Mouse (Mus musculus): ENCODE results near the gene Nit1. TPM values are rescaled to one million over a fixed set of nuclear protein-coding genes. Genes with fewer than 3 reads are reported as not detected.
A peak's percentile ranks its signal among the peaks of the same experiment; 100 is the strongest.

The Nit1 gene
- polyA plus RNA-seq, 1 experiment from 2014 or later: 44.7 TPM

- peak overlapping the region; percentile 73 for H3K27ac ChIP-seq (replicated peaks)
These were observed 28.5 kb upstream of the Nit1 start for GRCm38 (mm10) chr1:171373946-171374345.

DNA sequence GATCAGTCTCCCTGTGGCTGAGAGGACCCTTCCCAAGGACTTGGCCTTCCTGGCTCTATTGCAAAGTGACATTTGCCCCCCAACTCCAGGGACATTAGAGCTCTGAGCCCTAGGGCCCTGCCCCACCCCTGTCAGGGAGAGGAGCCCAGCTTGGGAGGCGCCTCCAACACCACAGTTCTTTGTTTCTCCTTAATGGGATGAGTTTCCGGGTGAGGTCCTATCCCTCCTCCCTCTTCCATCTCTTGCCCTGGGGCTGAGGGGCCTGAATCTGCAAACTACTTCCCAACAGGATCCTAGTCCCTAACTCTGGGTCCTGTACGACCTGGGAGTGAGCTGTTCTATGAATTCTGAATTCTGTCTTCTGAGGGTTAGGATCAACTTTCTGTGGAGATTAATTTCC, 27.4 kb upstream of the Nit1 start:
- no peak for ATAC-seq (ENCODE audit: insufficient number of reproducible peaks, low FRiP score, low TSS enrichment, low read depth)
- H3K4me3 ChIP-seq (replicated peaks): peak overlapping the region; percentile 34; the same call in 1 of the 2 replicates
- H3K36me3 ChIP-seq: no peaks in the 10 kb centered on the region
- H3K9ac ChIP-seq: no peak overlapping the region
- H3K4me1 ChIP-seq: peaks cover 25% of the 10 kb centered on the region
- peak overlapping the region; percentile 34; the same call in 1 of the 2 replicates for H3K4me2 ChIP-seq (replicated peaks)
- H3K27ac ChIP-seq (replicated peaks): peak overlapping the region; percentile 73
- H3K27me3 ChIP-seq: no peaks in the 10 kb centered on the region
- H3K9me3 ChIP-seq (replicated peaks): no peaks in the 10 kb centered on the region
- 30% methylated on average over 3 of the region's 3 CpGs for WGBS

More at GRCm38 (mm10) chr1:171373946-171374345, 28.5 kb upstream of the Nit1 start:
- no peaks in the 10 kb centered on the region for H3K27me3 ChIP-seq
- ATAC-seq (ENCODE audit: insufficient number of reproducible peaks, low FRiP score, low TSS enrichment, low read depth): peak; percentile 44; the same call in 1 of the 2 replicates
- H3K9me3 ChIP-seq (replicated peaks): no peaks in the 10 kb centered on the region
- H3K4me2 ChIP-seq (replicated peaks): peak overlapping the region; percentile 34; the same call in 1 of the 2 replicates
- H3K4me1 ChIP-seq: peaks cover 21% of the 10 kb centered on the region
- H3K36me3 ChIP-seq: no peaks in the 10 kb centered on the region
- H3K9ac ChIP-seq: no peak overlapping the region
- H3K4me3 ChIP-seq (replicated peaks): peak overlapping the region; percentile 34; the same call in 1 of the 2 replicates
- WGBS: 0% methylated on average over 4 of the region's 4 CpGs

DNA sequence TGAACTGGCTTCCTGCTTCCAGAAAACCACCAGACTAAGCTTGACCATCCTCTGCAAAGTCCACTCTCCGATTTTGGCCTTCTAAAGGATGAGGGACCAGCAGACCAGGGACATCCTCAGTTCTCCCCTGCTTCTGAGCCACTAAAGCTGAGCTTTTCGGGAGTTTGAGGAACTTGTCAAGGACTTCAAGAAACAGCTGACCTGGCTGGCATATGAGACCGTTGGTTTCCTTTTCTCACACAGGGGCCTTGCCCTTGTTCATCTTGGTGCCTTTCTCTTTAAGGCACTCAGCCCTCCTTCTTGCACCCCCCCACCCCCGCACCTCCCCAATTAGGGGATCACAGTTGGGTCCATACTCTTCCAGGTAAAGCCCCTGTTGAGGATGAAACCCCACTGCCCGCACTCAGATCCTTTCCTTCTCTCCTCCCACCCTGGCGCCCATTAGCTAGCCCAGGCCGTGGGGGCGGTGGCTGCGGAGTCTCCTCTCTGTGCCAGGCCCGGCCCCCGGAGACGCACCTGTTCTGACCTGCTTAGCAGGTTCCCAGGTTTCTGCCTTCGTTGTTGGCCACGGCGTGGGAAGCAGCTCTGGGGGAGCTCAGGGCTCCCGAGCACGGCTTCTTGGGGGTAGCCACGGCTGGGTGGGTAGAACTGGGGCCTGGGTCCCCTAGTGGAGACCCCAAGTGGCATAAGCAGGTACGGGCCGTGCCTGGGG, 24.6 kb upstream of the Nit1 start, which contains the start of gene Nectin4:
Gene Nectin4 (plus strand): TSS at position 255 of the 712 bp plus-strand sequence.
- Histone ChIP-seq H3K36me3 (no peaks in the 10 kb centered on the region), H3K27me3 (no peaks in the 10 kb centered on the region), H3K4me1 (peaks cover 19% of the 10 kb centered on the region), H3K4me2 (replicated peaks) (peak within 1 kb of the TSS; percentile 31), H3K9ac (no peak within 1 kb of the TSS), H3K4me3 (replicated peaks) (peak within 1 kb of the TSS; percentile 34), H3K9me3 (replicated peaks) (no peaks in the 10 kb centered on the region), H3K27ac (replicated peaks) (peak within 1 kb of the TSS; percentile 72)
- 28% methylated on average over 20 of the region's 20 CpGs for WGBS
- ATAC-seq (ENCODE audit: insufficient number of reproducible peaks, low FRiP score, low TSS enrichment, low read depth): peak; percentile 59; the same call in 1 of the 2 replicates

GRCm38 (mm10) chr1:171365934-171366333, 20.5 kb upstream of the Nit1 start:
- H3K9ac ChIP-seq: no peak overlapping the region
- H3K4me3 ChIP-seq (replicated peaks): no peak overlapping the region
- no peak overlapping the region for H3K27ac ChIP-seq (replicated peaks)
- no peak for ATAC-seq (ENCODE audit: insufficient number of reproducible peaks, low FRiP score, low TSS enrichment, low read depth)
- no peaks in the 10 kb centered on the region for H3K36me3 ChIP-seq
- no peaks in the 10 kb centered on the region for H3K27me3 ChIP-seq
- WGBS: 55% methylated on average over 7 of the region's 7 CpGs
- H3K4me1 ChIP-seq: 0 out of 2 replicates have a peak, but pooled peaks cover 12% of the 10 kb centered on the region
- no peaks in the 10 kb centered on the region for H3K9me3 ChIP-seq (replicated peaks)
- H3K4me2 ChIP-seq (replicated peaks): no peak overlapping the region

DNA sequence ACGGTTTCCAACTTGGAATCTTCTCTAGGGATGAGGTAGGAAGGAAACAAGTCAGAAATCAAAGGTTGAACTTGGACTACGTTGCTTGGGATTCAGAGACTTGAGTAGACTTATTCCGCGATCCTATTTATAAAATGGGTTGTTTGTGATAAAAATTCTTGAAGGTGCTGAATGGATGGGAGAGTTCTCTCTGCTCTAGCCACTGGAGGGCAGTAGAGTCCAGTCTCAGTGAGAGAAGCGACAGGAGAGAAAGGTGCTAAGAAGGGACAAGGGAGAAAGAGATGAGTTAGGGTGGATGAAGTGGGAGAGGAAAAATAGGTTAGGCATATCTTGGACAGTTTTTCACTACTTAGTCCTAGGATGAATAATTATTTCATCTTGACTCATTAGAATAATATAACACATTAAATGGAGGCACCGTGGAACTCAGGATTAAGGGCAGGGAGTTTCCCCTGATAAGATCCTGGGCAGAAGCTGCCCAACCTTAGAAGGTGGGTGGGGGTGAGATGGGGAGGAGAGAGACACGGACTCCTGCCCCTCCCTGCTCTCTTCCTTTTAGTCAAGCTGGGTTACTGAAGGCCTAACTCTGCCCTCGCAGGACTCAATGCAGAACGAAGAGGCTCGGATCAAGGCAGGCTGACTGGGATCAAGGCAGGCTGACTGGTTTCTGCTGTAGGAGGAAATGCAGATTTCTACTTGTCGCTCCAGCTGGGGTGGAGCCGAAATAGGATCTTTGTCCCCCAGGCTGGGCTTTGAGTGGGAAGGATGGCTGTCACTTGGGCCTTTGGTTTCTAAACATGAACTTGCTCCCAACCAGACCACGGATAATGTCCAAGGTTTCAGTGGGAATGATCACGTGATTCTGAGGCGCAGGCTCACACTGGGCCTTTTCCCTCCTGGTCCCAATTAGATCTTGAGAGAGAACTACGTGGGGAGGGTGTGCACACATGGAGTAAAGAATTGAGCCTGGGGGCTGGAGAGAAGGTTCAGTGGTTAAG, 16.0 kb upstream of the Nit1 start:
- ATAC-seq (ENCODE audit: insufficient number of reproducible peaks, low FRiP score, low TSS enrichment, low read depth): no peak
- peaks cover 16% of the 10 kb centered on the region; the same call in 1 of the 2 replicates for H3K36me3 ChIP-seq
- H3K9ac ChIP-seq: peak overlapping the region; percentile 44; the same call in 1 of the 2 replicates
- H3K4me2 ChIP-seq (replicated peaks): peak overlapping the region; percentile 77
- peak overlapping the region; percentile 83 for H3K27ac ChIP-seq (replicated peaks)
- H3K27me3 ChIP-seq: no peaks in the 10 kb centered on the region
- H3K9me3 ChIP-seq (replicated peaks): no peaks in the 10 kb centered on the region
- 22% methylated on average over 16 of the region's 16 CpGs for WGBS
- peaks cover 16% of the 10 kb centered on the region for H3K4me1 ChIP-seq
- peak overlapping the region; percentile 52 for H3K4me3 ChIP-seq (replicated peaks)

- peak within 1 kb of the TSS; percentile 83 for H3K27ac ChIP-seq (replicated peaks)
- H3K9me3 ChIP-seq (replicated peaks): no peaks in the 10 kb centered on the region
- H3K27me3 ChIP-seq: no peaks in the 10 kb centered on the region
- peak within 1 kb of the TSS; percentile 44 for H3K9ac ChIP-seq
- peaks cover 16% of the 10 kb centered on the region for H3K4me1 ChIP-seq
- H3K4me2 ChIP-seq (replicated peaks): peak within 1 kb of the TSS; percentile 77
- peak within 1 kb of the TSS; percentile 52 for H3K4me3 ChIP-seq (replicated peaks)
- ATAC-seq (ENCODE audit: insufficient number of reproducible peaks, low FRiP score, low TSS enrichment, low read depth): peak; percentile 91
- peaks cover 16% of the 10 kb centered on the region; the same call in 1 of the 2 replicates for H3K36me3 ChIP-seq
- WGBS: 2% methylated on average over 21 of the region's 21 CpGs
These were observed 15.2 kb upstream of the Nit1 start, which contains the start of gene Klhdc9 for GRCm38 (mm10) chr1:171360656-171361055. Klhdc9 (minus strand) TSS chr1:171360798.

DNA sequence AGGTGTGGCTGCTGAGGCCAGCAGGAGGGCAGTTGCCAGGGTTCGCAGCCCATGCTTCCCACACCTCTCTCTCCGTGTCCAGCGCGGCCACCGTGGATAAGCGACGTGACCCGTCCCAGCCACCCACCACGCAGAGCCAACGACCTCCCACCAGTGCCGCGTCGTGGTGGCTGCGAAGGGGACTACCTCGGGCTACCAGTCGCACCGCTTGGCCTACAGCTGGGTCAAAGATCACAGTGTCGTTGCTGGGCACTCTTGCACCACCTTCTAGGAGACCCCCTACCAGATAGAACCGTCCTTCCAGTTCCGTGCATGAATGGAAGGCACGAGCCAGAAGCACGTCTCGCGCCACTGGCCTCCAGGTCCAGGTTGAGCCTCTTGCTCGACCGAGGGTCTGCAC, 14.8 kb upstream of the Nit1 start:
- H3K9me3 ChIP-seq (replicated peaks): no peaks in the 10 kb centered on the region
- H3K36me3 ChIP-seq: peaks cover 16% of the 10 kb centered on the region; the same call in 1 of the 2 replicates
- peak overlapping the region; percentile 44; the same call in 1 of the 2 replicates for H3K9ac ChIP-seq
- WGBS: 8% methylated on average over 26 of the region's 26 CpGs
- H3K27me3 ChIP-seq: no peaks in the 10 kb centered on the region
- ATAC-seq (ENCODE audit: insufficient number of reproducible peaks, low FRiP score, low TSS enrichment, low read depth): no peak; the same call in 1 of the 2 replicates
- 0 out of 2 replicates have a peak overlapping the region, but pooled peaks have one; percentile 22 for H3K27ac ChIP-seq (replicated peaks)
- peak overlapping the region; percentile 77 for H3K4me2 ChIP-seq (replicated peaks)
- peak overlapping the region; percentile 52 for H3K4me3 ChIP-seq (replicated peaks)
- H3K4me1 ChIP-seq: peaks cover 16% of the 10 kb centered on the region

- Histone ChIP-seq H3K4me3 (replicated peaks) (no peak overlapping the region), H3K27ac (replicated peaks) (no peak overlapping the region), H3K9me3 (replicated peaks) (no peaks in the 10 kb centered on the region), H3K9ac (no peak overlapping the region), H3K36me3 (peaks cover 16% of the 10 kb centered on the region; the same call in 1 of the 2 replicates), H3K4me1 (peaks cover 16% of the 10 kb centered on the region), H3K4me2 (replicated peaks) (no peak overlapping the region), H3K27me3 (no peaks in the 10 kb centered on the region)
- 69% methylated on average over 4 of the region's 4 CpGs for WGBS
- ATAC-seq (ENCODE audit: insufficient number of reproducible peaks, low FRiP score, low TSS enrichment, low read depth): no peak
These were observed 13.0 kb upstream of the Nit1 start for GRCm38 (mm10) chr1:171358421-171358820.

- H3K27ac ChIP-seq (replicated peaks): no peak overlapping the region
- ATAC-seq (ENCODE audit: insufficient number of reproducible peaks, low FRiP score, low TSS enrichment, low read depth): no peak
- 93% methylated on average over 2 of the region's 2 CpGs for WGBS
These were observed 11.4 kb upstream of the Nit1 start for GRCm38 (mm10) chr1:171356814-171357213.

DNA sequence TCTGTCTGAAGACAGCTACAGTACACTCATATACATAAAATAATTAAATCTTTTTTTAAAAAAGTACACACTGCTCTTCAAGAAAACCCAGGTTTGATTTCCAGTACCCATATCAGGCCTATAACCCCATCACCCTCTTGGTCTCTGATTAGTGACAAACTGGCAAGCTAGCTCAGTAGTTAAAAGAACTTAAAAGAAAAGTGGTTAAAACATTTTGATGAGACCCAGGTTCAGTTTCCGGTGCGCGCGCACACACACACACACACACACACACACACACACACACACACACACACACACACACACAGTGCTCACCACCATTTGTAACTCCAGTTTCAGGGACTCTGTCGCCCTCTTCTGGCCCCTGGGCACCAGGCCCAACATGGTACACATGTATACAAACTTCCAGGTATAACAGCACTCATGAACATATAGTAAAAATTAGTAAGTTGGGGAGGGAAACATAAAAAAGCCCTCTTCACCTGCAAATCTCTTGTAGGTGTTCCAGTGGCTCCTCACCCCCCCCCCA, 10.4 kb upstream of the Nit1 start:
- no peak overlapping the region for H3K9ac ChIP-seq
- H3K27me3 ChIP-seq: no peaks in the 10 kb centered on the region
- no peak overlapping the region for H3K27ac ChIP-seq (replicated peaks)
- peaks cover 16% of the 10 kb centered on the region; the same call in 1 of the 2 replicates for H3K36me3 ChIP-seq
- peaks cover 11% of the 10 kb centered on the region for H3K4me1 ChIP-seq
- 66% methylated on average over 5 of the region's 5 CpGs for WGBS
- no peak overlapping the region for H3K4me3 ChIP-seq (replicated peaks)
- no peak overlapping the region for H3K4me2 ChIP-seq (replicated peaks)
- no peaks in the 10 kb centered on the region for H3K9me3 ChIP-seq (replicated peaks)
- ATAC-seq (ENCODE audit: insufficient number of reproducible peaks, low FRiP score, low TSS enrichment, low read depth): no peak

More at GRCm38 (mm10) chr1:171356814-171357213, 11.4 kb upstream of the Nit1 start:
- Histone ChIP-seq H3K4me1 (peaks cover 15% of the 10 kb centered on the region), H3K9ac (no peak overlapping the region), H3K4me3 (replicated peaks) (no peak overlapping the region), H3K36me3 (peaks cover 16% of the 10 kb centered on the region; the same call in 1 of the 2 replicates), H3K27me3 (no peaks in the 10 kb centered on the region), H3K4me2 (replicated peaks) (no peak overlapping the region), H3K9me3 (replicated peaks) (no peaks in the 10 kb centered on the region)

All from embryonic facial prominence, embryonic 15.5 days (tissue).